Mouse (Mus musculus): Measurements from ENCODE around the gene Ttc22.

The Ttc22 gene

GRCm38 (mm10) chr4:106663956-106664470 is 41.8 kb downstream of the Ttc22 start:
- DNase-seq (ENCODE audit: low spot score in 2 of 2) = no peak

- DNase-seq (ENCODE audit: low spot score in 2 of 2) = no peak
Measured at GRCm38 (mm10) chr4:106664697-106665096, 42.5 kb downstream of the Ttc22 start.

GRCm38 (mm10) chr4:106665269-106665668 is 43.0 kb downstream of the Ttc22 start:
- no peak for DNase-seq (ENCODE audit: low spot score in 2 of 2)

GRCm38 (mm10) chr4:106665673-106666072 is 43.4 kb downstream of the Ttc22 start:
- DNase-seq (ENCODE audit: low spot score in 2 of 2) = no peak

GRCm38 (mm10) chr4:106666546-106666945 is 44.3 kb downstream of the Ttc22 start:
- no peak for DNase-seq (ENCODE audit: low spot score in 2 of 2)

GRCm38 (mm10) chr4:106676749-106677148 is 54.5 kb downstream of the Ttc22 start:
- no peak for DNase-seq (ENCODE audit: low spot score in 2 of 2)

GRCm38 (mm10) chr4:106678442-106679118 is 56.3 kb downstream of the Ttc22 start, which contains the start of gene Ttc4:
TSS of gene Ttc4 (minus strand) at chr4:106678944.
- DNase-seq (ENCODE audit: low spot score in 2 of 2) = peak; percentile 84 to 88

- no peak for DNase-seq (ENCODE audit: low spot score in 2 of 2)
Measured at GRCm38 (mm10) chr4:106679152-106679551, 56.9 kb downstream of the Ttc22 start.

GRCm38 (mm10) chr4:106680955-106681354 is 58.7 kb downstream of the Ttc22 start:
- peak in 1 of 2 experiments; percentile 4 for DNase-seq (ENCODE audit: low spot score in 2 of 2)

- DNase-seq (ENCODE audit: low spot score in 2 of 2) = no peak
Measured at GRCm38 (mm10) chr4:106688636-106689296, 66.5 kb downstream of the Ttc22 start.

Data from spleen, postnatal 36 days (tissue).